Mouse (Mus musculus) adrenal gland, adult (tissue): ENCODE measurements around the gene Plekha6.
A peak's percentile ranks its signal among the peaks of the same experiment; 100 is the strongest.

Experiments used
- DNase-seq, 2 experiments: peaks; one replicate each; pipeline ENCODE4 v3.0.0; 2022 to 2023; ENCODE audit warnings: low spot score in 1 of 2; ENCODE audit not compliant: inconsistent age in 2 of 2

The Plekha6 gene

GRCm38 (mm10) chr1:133138401-133138800, 25.6 kb upstream of the Plekha6 start:
- DNase-seq, result no peak

GRCm38 (mm10) chr1:133146014-133147009, 17.7 kb upstream of the Plekha6 start:
- peak; percentile 49 to 82 for DNase-seq

- no peak for DNase-seq
Observed at GRCm38 (mm10) chr1:133147324-133147723, 16.7 kb upstream of the Plekha6 start.

- no peak for DNase-seq
Observed at GRCm38 (mm10) chr1:133148122-133148521, 15.9 kb upstream of the Plekha6 start.

- DNase-seq, result no peak
Observed at GRCm38 (mm10) chr1:133150556-133150955, 13.5 kb upstream of the Plekha6 start.

- no peak for DNase-seq
Observed at GRCm38 (mm10) chr1:133152213-133152612, 11.8 kb upstream of the Plekha6 start.

- no peak for DNase-seq
Observed at GRCm38 (mm10) chr1:133155270-133155669, 8.7 kb upstream of the Plekha6 start.

GRCm38 (mm10) chr1:133159128-133159564, 4.9 kb upstream of the Plekha6 start:
- peak; percentile 55 to 70 for DNase-seq

GRCm38 (mm10) chr1:133161559-133161958, 2.5 kb upstream of the Plekha6 start:
- DNase-seq, result no peak

GRCm38 (mm10) chr1:133162046-133162445, 2.0 kb upstream of the Plekha6 start:
- no peak for DNase-seq

GRCm38 (mm10) chr1:133162981-133163380, 1.0 kb upstream of the Plekha6 start:
- DNase-seq, result no peak

GRCm38 (mm10) chr1:133164591-133165011, 591 bp downstream of the Plekha6 start:
- peak; percentile 32 to 65 for DNase-seq

GRCm38 (mm10) chr1:133165111-133165510, 1.1 kb downstream of the Plekha6 start:
- DNase-seq, result no peak

- DNase-seq, result peak in 1 of 2 experiments; percentile 21
Observed at GRCm38 (mm10) chr1:133168318-133169060, 4.5 kb downstream of the Plekha6 start.

- no peak for DNase-seq
Observed at GRCm38 (mm10) chr1:133170196-133170595, 6.2 kb downstream of the Plekha6 start.

- DNase-seq, result peak; percentile 36 to 41
Observed at GRCm38 (mm10) chr1:133171357-133171756, 7.3 kb downstream of the Plekha6 start.

- DNase-seq, result no peak
Observed at GRCm38 (mm10) chr1:133175150-133175549, 11.1 kb downstream of the Plekha6 start.

- DNase-seq, result peak; percentile 72 to 84
Observed at GRCm38 (mm10) chr1:133177480-133178172, 13.6 kb downstream of the Plekha6 start.

- DNase-seq, result no peak
Observed at GRCm38 (mm10) chr1:133178732-133179440, 14.9 kb downstream of the Plekha6 start.
